Mouse (Mus musculus) E14TG2a.4 (cell line): ENCODE measurements around the gene Zfp280d.

Source experiments
- CTCF ChIP-seq: conservative IDR thresholded peaks from 2 replicates; pipeline ENCODE4 v1.5.1; 2014; ENCODE audit warnings: low read length
- POU5F1 ChIP-seq: IDR thresholded peaks from 2 replicates; pipeline ENCODE4 v1.6.1; 2014; ENCODE audit warnings: low read length, borderline replicate concordance

DNA sequence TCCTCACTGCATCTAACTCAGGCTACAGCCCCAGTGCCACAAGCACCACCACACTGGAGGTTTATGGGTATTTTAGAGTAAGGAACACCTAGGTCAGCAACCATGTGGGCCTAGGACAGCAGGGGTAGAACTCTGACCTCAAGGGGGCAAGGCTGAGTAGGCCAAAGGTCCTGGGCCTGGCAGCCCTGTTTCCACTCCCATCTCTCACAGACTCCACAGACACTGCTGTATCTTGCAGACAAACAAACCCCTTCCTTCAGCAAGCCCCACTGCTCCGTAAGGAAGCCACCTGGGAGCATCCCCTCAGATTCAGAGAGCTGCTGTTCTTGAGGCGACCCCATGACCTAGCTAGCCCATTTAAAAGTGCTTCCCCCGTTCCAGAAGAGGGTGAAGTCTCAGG lies 130.3 kb downstream of the Zfp280d start:
- TF ChIP-seq CTCF (no peak), POU5F1 (no peak)
